Mouse (Mus musculus) lung, adult 2 months (tissue): Measurements from ENCODE around the gene Prr5l. TPM values are rescaled to one million over a fixed set of nuclear protein-coding genes. Genes with fewer than 3 reads are reported as not detected.
"Not testable (repeated sequence)": the region's sequence is repeated elsewhere in the genome, so short reads cannot be mapped to it uniquely, and the experiment has no call there.

Experiments
- DNase-seq: peaks from one replicate; pipeline ENCODE4 v3.0.0; 2022
- H3K4me1 ChIP-seq: fragments of 200-500 bp; 2 replicates; pipeline ENCODE4 v1.6.1; 2011; ENCODE audit warnings: low read length; ENCODE audit not compliant: control insufficient read depth, insufficient read depth
- H3K4me3 ChIP-seq: fragments of 200-500 bp; replicated peaks from 2 replicates; pipeline ENCODE3; 2011; ENCODE audit warnings: low read depth, mild to moderate bottlenecking, control low read depth, low read length; ENCODE audit errors: extremely low read depth
- CTCF ChIP-seq: fragments of 200-500 bp; IDR thresholded peaks from 2 replicates; pipeline ENCODE4 v1.5.1; 2011; ENCODE audit warnings: mild to moderate bottlenecking, low read length, control low read depth; ENCODE audit not compliant: insufficient read depth
- POLR2A ChIP-seq: fragments of 200-500 bp; IDR thresholded peaks from 2 replicates; pipeline ENCODE4 v1.6.1; 2011; ENCODE audit warnings: low read depth, mild to moderate bottlenecking, control low read depth, low read length, borderline replicate concordance; ENCODE audit errors: extremely low read depth
- WGBS: fragments of 180-500 bp; shearing (Covaris S2); methylation state at CpG from one replicate; pipeline ENCODE4 v1.1.7; 2018; 5-methylcytosine and 5-hydroxymethylcytosine counted together
- polyA plus RNA-seq: library from polyadenylated mRNA; depleted of rRNA; stranded (reverse); fragments of >200 nt; gene quantifications from 2 replicates; pipeline ENCODE4 v1.2.3, GENCODE M21; 2012

Gene Prr5l
- polyA plus RNA-seq, 1 experiment, result 32.3 TPM

DNA sequence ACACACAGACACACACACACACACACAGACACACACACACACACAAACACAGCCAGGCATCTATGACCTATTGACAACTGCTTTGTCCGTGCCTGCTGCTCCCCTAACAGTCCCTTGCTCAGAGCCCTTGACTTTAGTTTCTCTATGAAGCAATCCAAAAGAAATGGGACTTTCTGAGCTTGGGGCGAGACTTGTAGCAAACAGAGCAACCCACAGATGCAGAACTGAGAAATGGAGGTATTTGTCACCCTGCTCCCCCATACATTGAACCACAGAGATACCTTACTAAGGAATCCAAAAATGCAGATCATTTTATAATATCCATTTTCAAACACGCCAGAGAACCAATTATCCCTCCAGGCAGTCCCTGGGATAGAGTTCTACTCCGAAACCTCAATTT, 128.4 kb downstream of the Prr5l start:
- 57% methylated on average over 4 of the region's 4 CpGs for WGBS
- H3K4me1 ChIP-seq, result peaks cover 6% of the 10 kb centered on the region
- no peak for TF ChIP-seq POLR2A
- TF ChIP-seq CTCF, result no peak
- H3K4me3 ChIP-seq, result no peak overlapping the region
- DNase-seq, result no peak

GRCm38 (mm10) chr2:101752979-101753378, 129.8 kb downstream of the Prr5l start:
- TF ChIP-seq POLR2A (no peak), CTCF (no peak)
- peaks cover 6% of the 10 kb centered on the region for H3K4me1 ChIP-seq
- WGBS, result 79% methylated on average over 6 of the region's 6 CpGs
- H3K4me3 ChIP-seq, result no peak overlapping the region
- DNase-seq, result no peak

DNA sequence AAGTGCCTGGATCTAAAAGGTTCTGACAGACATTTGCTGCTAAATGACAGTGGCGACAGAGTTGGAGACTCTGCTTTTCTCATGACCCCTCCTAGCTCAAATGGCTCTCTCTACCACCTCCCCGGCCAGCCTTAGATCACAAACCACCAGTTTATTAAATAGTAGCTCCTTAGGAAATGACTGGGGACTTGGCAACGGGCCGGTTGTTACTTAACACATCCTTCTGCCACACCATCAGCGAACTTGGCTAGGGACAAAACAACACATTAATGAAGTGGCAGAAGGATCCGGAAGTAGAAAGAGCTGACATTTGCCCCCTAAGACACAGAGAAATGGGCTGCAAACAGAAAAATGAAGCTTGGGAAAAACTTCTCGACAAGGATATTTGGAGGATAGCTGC, 130.4 kb downstream of the Prr5l start:
- DNase-seq, result peak; percentile 56
- Histone ChIP-seq H3K4me3 (no peak overlapping the region), H3K4me1 (peaks cover 6% of the 10 kb centered on the region)
- WGBS, result 24% methylated on average over 7 of the region's 7 CpGs
- TF ChIP-seq POLR2A (no peak), CTCF (no peak)

- TF ChIP-seq CTCF, result no peak
- TF ChIP-seq POLR2A, result no peak
- H3K4me1 ChIP-seq, result peaks cover 6% of the 10 kb centered on the region
- no peak for DNase-seq
- WGBS, result 40% methylated on average over 4 of the region's 4 CpGs
- no peak overlapping the region for H3K4me3 ChIP-seq
These were observed 131.4 kb downstream of the Prr5l start for GRCm38 (mm10) chr2:101751236-101751922.

GRCm38 (mm10) chr2:101746537-101746936, 136.3 kb downstream of the Prr5l start:
- TF ChIP-seq POLR2A (no peak), CTCF (no peak)
- Histone ChIP-seq H3K4me1 (no peaks in the 10 kb centered on the region), H3K4me3 (no peak overlapping the region)
- no peak for DNase-seq
- WGBS, result 69% methylated on average over 7 of the region's 7 CpGs

- not testable (repeated sequence) for H3K4me3 ChIP-seq, DNase-seq, H3K4me1 ChIP-seq
- WGBS, result 78% methylated on average over 2 of the region's 2 CpGs
These were observed 137.2 kb downstream of the Prr5l start for GRCm38 (mm10) chr2:101745656-101746055.

- TF ChIP-seq CTCF, result no peak
- no peak for TF ChIP-seq POLR2A
- DNase-seq, result no peak
- Histone ChIP-seq H3K4me1 (no peaks in the 10 kb centered on the region; the same call in 1 of the 2 replicates), H3K4me3 (no peak overlapping the region)
- WGBS, result 64% methylated on average over 7 of the region's 7 CpGs
These were observed 140.6 kb downstream of the Prr5l start for GRCm38 (mm10) chr2:101742072-101742860.

GRCm38 (mm10) chr2:101741653-101742052, 141.2 kb downstream of the Prr5l start:
- 62% methylated on average over 8 of the region's 8 CpGs for WGBS
- TF ChIP-seq CTCF, result no peak
- TF ChIP-seq POLR2A, result no peak
- no peak overlapping the region for H3K4me3 ChIP-seq

DNA sequence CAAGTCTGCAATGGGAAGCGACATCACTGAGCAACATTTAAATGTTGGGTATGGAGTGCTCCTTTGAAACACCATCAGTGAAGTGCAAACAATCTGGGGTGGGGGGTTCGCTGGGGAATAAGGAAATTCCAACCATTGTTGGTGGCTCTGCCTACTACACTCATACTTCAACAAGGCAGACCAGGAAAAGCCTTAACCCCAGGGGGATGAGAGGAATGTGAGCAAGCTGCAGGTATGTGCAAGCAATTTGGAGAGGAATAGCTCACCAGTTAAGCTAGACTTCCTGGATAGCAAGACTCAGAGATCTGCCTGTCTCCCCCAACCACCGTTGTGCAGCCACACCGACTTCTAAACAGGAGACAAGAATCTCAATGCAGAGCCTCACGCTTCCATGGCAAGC, 142.9 kb downstream of the Prr5l start:
- TF ChIP-seq POLR2A (no peak), CTCF (no peak)
- 59% methylated on average over 5 of the region's 5 CpGs for WGBS
- H3K4me3 ChIP-seq, result no peak overlapping the region
- no peaks in the 10 kb centered on the region; the same call in 1 of the 2 replicates for H3K4me1 ChIP-seq
- no peak for DNase-seq

More at GRCm38 (mm10) chr2:101741653-101742052, 141.2 kb downstream of the Prr5l start:
- DNase-seq, result no peak
- H3K4me1 ChIP-seq, result no peaks in the 10 kb centered on the region; the same call in 1 of the 2 replicates

- no peak for DNase-seq
- no peak overlapping the region for H3K4me3 ChIP-seq
- TF ChIP-seq POLR2A (no peak), CTCF (no peak)
- peaks cover 8% of the 10 kb centered on the region for H3K4me1 ChIP-seq
- 49% methylated on average over 3 of the region's 3 CpGs for WGBS
These were observed 149.3 kb downstream of the Prr5l start for GRCm38 (mm10) chr2:101733564-101733963.
